Mouse (Mus musculus): ENCODE measurements at regions not wholly inside any gene's neighbourhood (a gene's known extent, or its start where the extent isn't known, plus 50 kb on each side); places are given as distances from the start of the nearest gene placed in this dataset.

DNA sequence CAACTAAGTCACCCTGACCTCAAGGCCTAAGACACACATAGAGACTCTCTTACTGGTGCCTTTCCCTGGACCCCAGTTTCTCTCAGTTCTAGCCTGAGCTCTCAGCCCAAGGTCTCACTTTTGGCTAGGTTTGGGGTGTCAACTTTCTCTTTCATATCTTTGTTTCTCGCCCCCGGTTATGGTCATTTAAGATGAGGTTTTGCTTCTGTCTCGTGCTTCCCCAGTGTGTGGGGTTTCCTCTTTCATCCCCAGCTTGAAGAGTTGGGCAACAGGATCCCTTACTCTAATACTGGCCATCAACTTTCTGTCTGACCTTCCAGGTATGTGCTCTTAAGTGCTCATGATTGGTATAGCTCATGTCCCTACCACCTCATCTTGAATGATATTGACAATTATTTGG lies 67.5 kb downstream of the Lmo4 start:
- no peak for DNase-seq (ENCODE audit: low read depth, low spot score)

DNA sequence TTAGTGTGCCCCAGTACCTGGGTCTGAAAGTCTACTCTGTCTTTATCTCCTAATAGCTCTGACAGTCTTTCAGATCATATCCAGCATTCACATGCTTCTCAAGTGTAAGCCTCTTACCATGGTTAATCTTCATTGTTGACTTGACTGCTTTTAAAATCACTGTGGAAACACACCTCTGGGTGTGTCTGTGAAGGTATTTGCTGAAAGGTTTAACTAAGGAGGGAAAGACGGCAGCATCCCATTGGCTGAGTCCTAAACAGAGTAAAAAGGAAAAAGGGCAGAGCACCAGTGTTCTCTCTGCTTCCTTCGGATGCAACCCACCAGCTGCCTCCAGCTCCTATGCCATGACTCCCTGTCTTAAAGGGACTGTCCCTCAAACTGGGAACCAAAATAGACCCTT lies 68.6 kb downstream of the Lmo4 start:
- no peak for DNase-seq (ENCODE audit: low read depth, low spot score)

DNA sequence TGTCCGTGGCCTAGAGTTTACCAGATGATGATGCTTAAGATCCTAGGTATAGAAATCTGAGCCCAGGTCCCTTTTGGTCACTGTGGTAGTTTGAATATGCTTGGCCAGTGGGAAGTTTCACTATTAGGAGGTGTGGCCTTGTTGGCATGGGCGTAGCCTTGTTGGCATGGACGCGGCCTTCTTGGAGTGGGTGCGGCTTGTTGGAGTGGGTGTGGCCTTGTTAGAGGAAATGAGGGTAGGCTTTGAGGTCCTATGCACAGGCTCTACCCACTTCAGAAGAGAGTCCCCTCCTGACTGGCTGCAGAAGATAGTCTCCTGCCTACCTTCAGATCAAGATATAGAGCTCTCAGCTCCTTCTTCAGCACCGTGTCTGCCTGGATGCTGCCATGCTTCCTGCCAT lies 69.4 kb downstream of the Lmo4 start:
- no peak for DNase-seq (ENCODE audit: low read depth, low spot score)

DNA sequence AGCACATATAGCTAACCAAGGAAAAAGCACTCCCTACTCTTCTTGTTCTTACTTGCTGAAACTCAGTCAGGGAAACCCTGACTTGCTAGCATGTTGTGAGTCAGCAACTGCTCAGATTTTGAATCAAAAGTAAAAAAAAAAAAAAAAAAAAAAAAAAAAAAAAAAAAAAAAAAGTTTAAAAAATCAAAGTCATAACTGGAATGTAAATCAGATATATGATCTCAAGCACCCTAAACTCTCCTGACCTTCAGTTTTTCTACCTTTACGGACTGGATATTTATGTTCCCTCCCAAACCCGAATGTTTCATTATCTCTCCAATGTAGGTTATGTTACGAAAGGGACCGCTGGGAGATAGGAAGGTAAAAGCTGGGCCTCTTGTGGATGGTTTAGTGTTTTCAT lies 77.0 kb downstream of the Lmo4 start:
- DNase-seq (ENCODE audit: low read depth, low spot score), result no peak

DNA sequence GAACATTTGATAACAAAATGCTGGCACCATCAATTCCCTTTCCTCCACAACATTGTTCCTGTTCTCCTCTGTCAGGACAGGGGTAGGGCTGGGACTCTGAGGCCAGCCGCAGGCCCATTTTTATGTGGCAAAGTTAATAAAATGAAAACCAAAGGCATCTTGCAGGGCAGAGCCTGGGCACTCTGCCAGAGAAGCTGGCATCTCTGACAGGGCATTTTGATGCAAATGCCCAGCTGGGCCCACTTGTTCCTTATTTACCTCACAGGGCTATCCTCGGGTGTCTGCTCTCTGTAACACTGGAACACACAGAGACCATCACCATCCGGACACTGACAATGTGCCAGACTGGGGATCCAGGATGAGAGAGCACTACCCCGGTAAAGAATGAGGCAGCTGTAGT lies 80.7 kb downstream of the Lmo4 start:
- no peak for DNase-seq (ENCODE audit: low read depth, low spot score)

DNA sequence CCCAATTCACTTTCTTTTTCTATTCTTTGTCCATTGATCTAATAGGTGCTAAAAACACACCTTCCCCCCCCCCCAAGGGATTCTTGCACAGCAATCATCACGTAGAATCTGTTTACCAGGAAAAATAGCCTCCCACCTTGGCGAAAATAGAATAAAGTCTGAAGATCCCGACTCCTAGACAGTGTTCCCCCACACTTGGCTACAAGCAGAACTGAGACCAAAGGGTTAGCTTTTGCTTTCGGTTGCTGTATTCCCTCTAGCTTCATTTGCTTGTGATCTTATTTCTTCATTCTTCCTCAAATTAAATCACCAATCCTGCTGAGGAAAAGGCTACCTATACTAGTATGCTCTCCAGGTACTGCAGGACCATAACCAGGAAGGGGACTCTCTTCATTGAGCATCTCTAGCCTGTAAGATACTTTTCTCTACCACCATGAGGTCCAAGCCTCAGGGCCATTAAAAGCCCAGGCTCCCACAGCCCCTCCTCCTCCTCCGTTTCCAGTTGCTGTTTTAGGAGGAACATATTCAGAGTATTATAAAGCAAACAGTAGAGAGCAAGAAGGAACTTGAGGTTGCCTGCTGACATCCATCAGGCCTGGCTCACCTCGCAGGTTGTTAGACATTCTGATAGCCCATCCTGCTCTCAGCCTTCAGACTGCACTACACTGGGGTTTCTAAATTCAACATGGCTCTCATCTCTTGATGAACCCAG lies 81.5 kb downstream of the Lmo4 start:
- DNase-seq (ENCODE audit: low read depth, low spot score), result no peak

DNA sequence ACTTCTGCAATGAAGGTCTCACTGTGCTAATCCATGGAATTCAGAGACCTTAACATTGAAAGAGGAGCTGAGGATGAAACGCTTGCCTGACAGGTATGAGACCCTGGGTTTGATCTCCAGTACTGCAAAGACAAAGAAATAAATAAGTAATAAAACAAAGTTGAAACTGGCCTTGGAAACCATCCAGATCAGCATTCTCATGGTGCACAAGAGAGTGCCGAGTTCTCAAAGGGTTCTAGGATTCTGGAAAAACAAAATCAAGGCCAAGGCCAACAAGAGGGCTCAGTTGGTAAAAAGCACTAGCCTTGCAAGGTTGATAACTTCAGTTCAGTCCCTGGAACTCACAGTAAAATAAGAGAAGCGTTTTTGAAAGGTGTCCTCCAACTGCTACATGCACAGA lies 85.9 kb downstream of the Lmo4 start:
- DNase-seq (ENCODE audit: low read depth, low spot score), result no peak

DNA sequence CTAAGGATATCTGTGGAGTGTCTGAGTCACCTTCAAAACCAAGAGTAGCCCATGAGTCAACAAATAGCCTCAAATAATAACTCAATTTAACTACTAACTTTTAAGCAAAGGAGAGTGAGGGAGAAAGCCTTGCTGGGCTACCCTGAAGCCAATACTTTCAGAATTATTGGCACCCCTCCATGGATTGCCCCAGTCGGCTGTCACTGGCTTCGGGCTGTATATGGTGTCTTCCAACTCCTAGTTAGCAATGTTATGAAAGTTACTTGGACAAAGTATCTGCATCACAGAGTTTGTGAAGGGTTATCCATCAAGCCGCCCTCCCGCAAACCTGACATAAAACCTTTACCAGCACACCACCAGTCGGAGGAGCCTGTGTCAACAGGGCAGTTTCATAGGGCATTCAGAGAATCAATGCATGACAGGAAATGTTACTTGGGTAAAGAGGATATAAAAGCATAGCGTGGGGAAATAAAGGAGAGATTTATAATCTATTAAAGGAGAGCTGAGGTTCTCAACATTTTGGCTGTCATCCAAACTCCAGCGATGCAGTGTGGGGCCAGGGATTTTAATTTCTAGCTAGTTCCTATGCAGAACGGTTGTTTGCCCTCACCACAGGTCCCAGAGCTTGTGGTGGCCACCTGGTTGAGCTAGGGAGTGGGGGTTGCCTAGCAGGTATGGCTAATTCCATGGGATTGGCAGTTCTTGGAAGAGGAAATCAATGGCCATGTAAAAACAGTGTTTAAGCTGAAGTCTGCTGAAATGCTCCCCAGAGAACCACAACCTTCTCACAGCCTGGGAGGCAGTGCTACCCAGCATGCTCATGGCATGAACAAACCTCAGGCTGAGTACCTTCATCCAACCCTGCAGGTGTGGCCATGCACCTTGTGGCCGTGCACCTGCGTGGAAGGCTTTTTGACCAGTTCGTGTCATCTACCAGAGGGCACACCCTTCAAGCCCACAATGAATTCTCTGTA lies 91.1 kb downstream of the Lmo4 start:
- DNase-seq (ENCODE audit: low read depth, low spot score), result no peak

DNA sequence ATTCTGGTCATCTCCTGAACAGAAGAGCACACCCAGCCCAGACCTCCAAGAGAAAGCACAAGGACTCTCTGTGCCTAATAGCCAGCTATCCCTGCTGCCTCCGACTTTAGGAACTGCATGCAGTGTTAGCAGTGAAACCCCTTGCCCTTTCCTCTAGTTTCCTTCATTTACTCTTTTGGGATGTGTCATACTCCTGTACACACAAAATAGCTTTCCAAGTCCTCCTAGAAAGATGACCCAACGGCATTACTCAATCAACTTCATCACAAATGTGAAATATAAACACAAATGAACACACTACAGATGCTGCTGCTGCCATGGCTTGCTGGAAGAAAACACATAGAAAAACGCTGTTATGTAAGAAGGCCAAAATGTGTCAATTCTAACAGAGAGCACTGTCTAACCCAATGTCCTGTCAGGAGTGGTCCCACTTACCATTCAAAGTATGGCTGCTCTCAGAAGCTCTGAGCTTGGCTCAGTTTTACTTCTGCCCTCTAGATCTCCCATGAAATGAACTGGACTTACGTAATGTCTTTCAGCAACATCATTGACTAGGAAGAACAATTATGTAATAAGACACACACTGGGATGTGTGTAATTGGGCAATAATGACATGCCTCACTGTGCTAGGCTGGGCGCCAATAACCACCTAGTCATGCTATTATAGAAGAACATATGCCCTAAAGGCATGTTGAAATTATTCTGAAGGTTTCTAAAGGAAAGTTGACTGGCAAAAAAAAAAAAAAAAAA lies 94.5 kb downstream of the Lmo4 start:
- no peak for DNase-seq (ENCODE audit: low read depth, low spot score)

DNA sequence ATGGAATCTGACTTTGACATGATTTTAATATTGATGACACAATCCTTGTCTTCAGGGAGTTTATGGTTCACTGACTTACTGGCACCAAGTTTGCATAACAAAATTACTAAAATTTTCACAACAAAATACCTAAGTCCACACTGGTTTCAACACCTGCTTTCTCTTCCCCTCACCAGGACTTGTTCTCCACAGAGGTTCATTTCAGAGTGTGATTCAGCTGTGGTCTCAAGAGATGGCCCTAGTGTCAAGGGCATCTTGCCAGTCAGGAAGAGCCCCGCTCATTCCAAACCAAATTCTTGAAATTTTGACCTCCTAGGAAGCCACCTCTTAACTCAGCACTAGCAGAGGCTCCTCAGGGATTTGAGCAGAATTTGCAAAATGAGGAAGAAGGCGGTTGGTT lies 95.3 kb downstream of the Lmo4 start:
- DNase-seq (ENCODE audit: low read depth, low spot score), result no peak

DNA sequence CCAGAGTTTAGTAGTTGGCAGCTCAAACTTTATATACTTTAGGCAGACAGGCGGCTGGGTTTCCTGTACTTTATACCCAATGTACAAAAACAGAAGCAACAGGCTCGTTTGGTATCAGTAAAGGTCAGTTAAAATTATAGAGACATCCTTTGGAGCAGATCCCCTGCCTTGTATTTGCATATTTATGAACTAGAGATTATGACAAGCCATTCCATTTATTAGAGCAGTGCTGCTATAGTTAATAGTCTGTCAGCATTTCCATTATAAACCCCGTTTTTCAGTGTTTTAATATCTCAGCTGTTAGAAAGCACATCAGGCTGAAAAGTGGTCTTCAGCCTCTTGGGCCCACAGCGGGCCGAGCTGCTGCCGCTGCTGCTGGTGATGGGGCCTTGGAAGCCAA lies 96.7 kb downstream of the Lmo4 start:
- DNase-seq (ENCODE audit: low read depth, low spot score), result no peak

DNA sequence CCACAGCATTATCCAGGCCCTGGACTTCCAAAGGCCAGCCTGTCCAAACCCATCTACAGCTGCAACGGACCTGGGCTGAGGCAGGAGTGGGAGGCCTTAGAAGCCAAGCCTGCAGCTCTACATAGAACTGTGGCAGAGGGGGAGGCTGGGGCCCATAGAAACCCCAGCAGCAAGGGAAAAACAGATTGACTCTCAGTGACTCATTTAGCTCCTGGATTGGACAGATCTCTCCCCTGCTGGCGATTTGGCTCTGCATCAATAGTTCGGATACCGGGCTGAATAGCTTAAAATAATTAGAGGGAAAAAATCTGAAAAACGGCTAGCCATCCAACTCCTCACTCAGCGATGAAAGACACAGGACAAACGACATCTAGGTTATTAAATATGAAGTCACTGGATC lies 97.4 kb downstream of the Lmo4 start:
- no peak for DNase-seq (ENCODE audit: low read depth, low spot score)

DNA sequence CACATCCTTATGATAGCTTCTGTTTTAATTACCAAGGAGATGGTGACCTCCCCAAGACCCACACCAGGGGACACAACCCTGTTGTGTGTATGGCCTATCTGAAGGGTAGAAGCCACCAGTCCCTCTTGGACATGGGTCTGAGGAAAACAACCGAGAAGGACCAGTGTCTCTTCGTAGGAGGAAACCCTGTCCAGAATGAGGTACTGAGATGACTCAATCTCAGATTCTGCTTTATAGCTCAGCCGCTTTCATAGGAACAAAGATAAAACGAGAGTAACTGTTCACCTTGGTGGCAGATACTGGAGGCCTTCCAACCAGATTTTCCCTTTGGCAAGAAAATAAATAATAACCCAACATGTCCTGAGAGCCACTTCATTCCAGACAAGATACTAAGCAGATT lies 100.7 kb downstream of the Lmo4 start:
- no peak for DNase-seq (ENCODE audit: low read depth, low spot score)

DNA sequence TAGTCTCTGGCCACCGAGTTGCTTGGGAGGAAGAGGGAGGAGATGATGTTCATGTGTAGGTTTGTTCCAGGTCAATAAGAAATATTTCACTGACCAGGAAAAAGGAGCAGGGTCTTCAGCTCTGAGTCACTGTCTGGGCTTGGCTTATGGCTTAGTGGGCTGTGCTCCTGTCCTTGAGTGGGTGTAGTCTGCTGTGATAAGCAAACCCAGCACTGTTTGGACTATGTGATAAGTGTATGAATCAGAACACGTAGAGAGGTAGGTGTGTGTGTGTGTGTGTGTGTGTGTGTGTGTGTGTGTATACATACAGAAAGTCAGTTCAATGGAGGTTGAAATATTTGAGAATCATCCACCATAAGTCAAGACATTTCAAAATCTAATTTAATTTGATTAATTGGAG lies 105.6 kb downstream of the Lmo4 start:
- no peak for DNase-seq (ENCODE audit: low read depth, low spot score)

DNA sequence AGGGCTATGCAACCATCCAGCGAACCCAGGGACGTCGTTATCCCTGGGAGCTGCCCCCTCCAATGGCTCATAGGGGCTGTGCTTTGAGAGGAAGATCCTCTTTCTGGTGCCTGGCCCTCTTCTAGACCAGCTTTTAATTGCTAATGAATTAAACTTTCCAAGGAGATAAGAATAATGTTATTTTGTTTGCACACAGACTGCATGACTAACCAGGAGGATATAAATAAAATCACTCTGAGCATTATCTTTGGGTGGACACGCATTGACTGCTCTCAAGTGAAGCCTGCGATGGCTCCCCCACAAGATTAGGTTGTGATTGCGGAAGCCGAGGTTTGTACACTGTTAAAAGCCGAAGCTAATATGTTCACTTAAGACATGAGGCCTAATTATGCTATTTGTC lies 106.3 kb downstream of the Lmo4 start:
- DNase-seq (ENCODE audit: low read depth, low spot score), result no peak

DNA sequence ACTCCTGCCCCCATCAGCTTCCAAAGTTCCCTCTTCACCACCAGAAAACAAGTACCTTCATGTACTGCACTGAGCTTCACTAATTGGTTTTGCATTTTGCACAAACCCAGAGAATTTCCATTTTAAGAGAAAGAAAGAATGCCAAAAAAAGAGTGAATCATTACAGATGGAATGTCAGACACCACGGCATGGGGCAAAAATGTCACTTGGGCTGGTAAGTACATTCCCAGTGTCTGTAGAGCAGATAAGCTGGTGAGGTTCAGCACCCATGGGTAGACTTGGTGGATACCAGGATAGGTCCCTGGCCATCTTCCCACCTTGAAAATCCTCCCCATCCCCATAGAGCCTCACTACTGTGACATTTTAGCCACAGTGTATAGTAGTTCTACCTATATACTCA lies 113.8 kb downstream of the Lmo4 start:
- no peak for DNase-seq (ENCODE audit: low read depth, low spot score)

DNA sequence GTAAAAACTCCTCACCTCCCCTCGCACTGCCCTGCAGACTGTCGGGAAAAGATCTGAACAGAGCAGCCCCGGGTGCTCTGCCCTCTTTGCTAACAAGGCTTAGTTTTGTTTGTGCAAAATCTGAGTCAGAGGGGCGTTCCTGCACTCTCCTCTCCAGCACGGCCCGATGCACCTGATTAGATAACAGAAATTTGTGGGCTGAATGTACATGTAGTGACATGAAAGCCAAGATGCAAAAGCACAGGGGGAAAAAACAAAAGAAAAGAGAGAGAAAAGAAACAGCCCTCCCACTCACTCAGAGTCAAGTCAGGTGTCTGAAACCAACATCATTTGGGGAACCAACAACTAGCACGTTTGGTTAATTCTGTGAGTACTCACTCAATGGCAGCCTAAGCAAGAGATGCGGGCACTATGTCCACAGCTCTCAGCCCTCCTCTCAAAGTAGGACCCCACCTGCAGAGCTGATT lies 115.2 kb downstream of the Lmo4 start:
- no peak for DNase-seq (ENCODE audit: low read depth, low spot score)

DNA sequence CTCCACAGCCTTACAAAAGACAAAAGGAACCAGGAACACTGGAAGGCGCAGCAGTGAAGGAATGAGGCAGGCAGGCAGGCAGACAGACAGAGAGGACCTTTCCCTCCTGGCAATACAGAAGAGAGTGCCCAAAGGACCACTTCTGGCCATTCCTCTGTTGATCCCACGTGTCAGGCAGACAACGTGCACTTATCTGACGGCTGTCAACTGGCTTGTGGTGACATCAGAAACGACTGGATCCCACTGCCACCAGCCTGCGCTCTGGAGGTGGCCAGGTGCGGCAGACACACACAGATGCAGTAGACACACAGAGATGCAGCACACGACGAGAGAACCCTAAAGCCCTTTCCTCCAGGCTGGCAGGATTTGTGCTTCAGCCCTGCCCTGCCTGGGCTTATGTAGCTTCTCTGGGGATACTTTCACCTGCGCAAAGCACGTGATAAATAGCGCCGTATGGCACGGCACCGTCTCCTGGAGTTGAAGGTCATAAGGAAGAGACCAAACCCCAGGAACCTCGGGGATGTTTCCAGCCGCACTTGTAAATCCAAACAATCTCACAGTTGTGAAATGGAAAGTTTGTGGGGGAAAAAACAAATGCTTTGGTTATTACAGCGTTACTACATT lies 116.6 kb downstream of the Lmo4 start:
- DNase-seq (ENCODE audit: low read depth, low spot score), result no peak

DNA sequence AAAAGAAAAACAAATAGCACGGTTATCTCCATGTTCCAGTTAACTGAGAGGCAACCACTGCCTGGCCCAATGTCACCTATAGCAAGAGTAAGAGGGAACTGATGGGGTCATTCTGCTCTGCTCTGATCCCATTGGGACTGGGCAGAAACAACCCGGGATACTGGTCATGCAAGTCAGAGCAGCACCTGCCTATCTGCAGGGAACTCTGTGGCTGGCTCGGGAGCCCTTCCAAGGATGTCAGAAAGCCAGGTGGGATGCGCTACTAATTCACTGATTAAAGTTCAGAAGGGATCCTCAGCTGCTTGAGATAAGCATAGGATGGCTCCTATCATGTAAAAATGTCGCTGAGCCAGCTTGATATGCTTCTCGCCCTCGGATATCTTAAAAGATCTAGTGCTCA lies 117.2 kb downstream of the Lmo4 start:
- no peak for DNase-seq (ENCODE audit: low read depth, low spot score)

DNA sequence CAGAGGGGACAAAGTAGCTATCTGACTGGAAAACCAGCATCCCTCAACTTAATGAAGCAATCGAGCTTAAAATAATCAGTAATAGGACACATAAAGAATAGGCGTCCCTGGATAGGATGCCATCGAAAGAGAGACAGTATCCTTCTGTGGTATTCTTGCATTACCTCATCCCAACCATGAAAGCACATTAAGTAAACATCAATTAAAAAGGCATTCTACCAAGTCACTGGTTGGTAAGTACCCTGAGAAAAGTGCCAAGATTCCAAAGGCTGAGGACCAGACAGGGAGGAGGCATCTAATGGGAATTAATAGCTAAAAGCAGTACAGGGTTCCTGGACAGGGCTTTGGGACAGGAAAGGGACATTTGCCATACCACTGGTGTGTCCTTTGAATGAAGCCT lies 118.8 kb downstream of the Lmo4 start:
- no peak for DNase-seq (ENCODE audit: low read depth, low spot score)

DNA sequence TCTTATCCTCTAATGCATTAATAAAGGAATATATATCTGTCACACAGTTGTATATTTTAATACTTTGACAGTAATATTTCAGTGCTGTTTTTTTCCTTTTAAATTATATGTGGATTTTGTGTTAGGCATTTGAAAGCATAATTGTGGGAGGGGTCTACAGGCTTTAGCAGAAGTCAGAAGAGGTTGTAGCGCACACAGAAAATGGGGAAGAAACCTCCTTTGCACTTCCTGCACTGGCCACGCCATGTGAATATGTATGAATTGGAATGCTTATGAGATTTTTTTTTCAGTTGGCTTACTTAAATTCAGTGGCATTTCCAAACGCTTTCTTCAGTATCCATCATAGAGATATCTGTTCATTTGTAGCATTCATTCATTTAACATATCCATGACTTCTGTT lies 125.1 kb downstream of the Lmo4 start:
- DNase-seq (ENCODE audit: low read depth, low spot score), result no peak
